8 mouse cellular contexts compared by ENCODE assay signal in genomic region chr9:63706152-63706733, GRCm38 (mm10). TPM values are rescaled to one million over a fixed set of nuclear protein-coding genes. Genes with fewer than 3 reads are reported as not detected.
A peak's percentile ranks its signal among the peaks of the same experiment; 100 is the strongest.
DNase-seq lines count a peak whose midpoint lies in the region; ATAC-seq and TF ChIP-seq lines count a peak whose summit lies in the region.

No protein-coding gene starts in this region.

- no peaks in the 10 kb centered on the region for H3K36me3 ChIP-seq in neural tube, embryonic 11.5 days (ENCODE audit: control insufficient read depth, insufficient read depth, low read length)
- H3K36me3 ChIP-seq in intestine, embryonic 16.5 days (ENCODE audit: control insufficient read depth, insufficient read depth, low read length): peaks cover 5% of the 10 kb centered on the region

- no peak for TF ChIP-seq POLR2A in olfactory bulb, adult 2 months (IDR thresholded peaks at IDR 0.05; ENCODE audit: insufficient read depth, low read depth, low read length)

- ATAC-seq in neural tube, embryonic 11.5 days (ENCODE audit: insufficient read depth, low FRiP score, low TSS enrichment): no peak
- ATAC-seq in intestine, embryonic 16.5 days: peak; percentile 36
- ATAC-seq in megakaryocyte-erythroid progenitor cell, adult 5-6 weeks (replicated peaks; ENCODE audit: low FRiP score, low TSS enrichment, poor library complexity, severe bottlenecking): no peak

- no peak overlapping the region for H3K4me2 ChIP-seq in neural tube, embryonic 11.5 days (ENCODE audit: low read depth)
- no peak overlapping the region for H3K4me2 ChIP-seq in intestine, embryonic 16.5 days (ENCODE audit: low read depth, low read length)

- no peak overlapping the region for H3K9ac ChIP-seq in neural tube, embryonic 11.5 days (ENCODE audit: low read length)
- peak overlapping the region; percentile 20; the same call in 1 of the 2 replicates for H3K9ac ChIP-seq in intestine, embryonic 16.5 days (ENCODE audit: low read depth, low read length)

- 0 out of 2 replicates have a peak overlapping the region, but pooled peaks have one; percentile 39 for H3K27ac ChIP-seq in neural tube, embryonic 11.5 days (ENCODE audit: low read depth, low read length)
- peak overlapping the region; percentile 50 for H3K27ac ChIP-seq in intestine, embryonic 16.5 days (ENCODE audit: low read length)
- peak overlapping the region; percentile 20; the same call in 1 of the 2 replicates for H3K27ac ChIP-seq in olfactory bulb, adult 2 months (ENCODE audit: insufficient read depth, low read depth, low read length)

- H3K27me3 ChIP-seq in neural tube, embryonic 11.5 days (ENCODE audit: control insufficient read depth, insufficient read depth, low read length): no peaks in the 10 kb centered on the region
- no peaks in the 10 kb centered on the region for H3K27me3 ChIP-seq in intestine, embryonic 16.5 days (replicated peaks; ENCODE audit: control insufficient read depth, insufficient read depth, low read length)

- H3K4me3 ChIP-seq in neural tube, embryonic 11.5 days (ENCODE audit: low read depth, low read length): no peak overlapping the region
- H3K4me3 ChIP-seq in intestine, embryonic 16.5 days (ENCODE audit: low read length): no peak overlapping the region
- no peak overlapping the region for H3K4me3 ChIP-seq in olfactory bulb, adult 2 months (ENCODE audit: insufficient read depth, low read depth, low read length)

- TF ChIP-seq CTCF in olfactory bulb, adult 2 months (IDR thresholded peaks at IDR 0.05; ENCODE audit: insufficient read depth, low read depth, low read length): no peak

- DNase-seq in neural tube, embryonic 11.5 days (ENCODE audit: low spot score): no peak
- DNase-seq in neural tube, embryonic 10.5 days (ENCODE audit: extremely low spot score, low spot score): no peak
- DNase-seq in cerebellum, adult 11 months: peak; percentile 29
- DNase-seq in gastrocnemius, postnatal 14 days: peak; percentile 88
- peak; percentile 76 to 83 for DNase-seq in lung, adult 18-20 months

- no peaks in the 10 kb centered on the region for H3K9me3 ChIP-seq in neural tube, embryonic 11.5 days (ENCODE audit: control insufficient read depth, low read length)
- H3K9me3 ChIP-seq in intestine, embryonic 16.5 days (ENCODE audit: control insufficient read depth, low read length): 0 out of 2 replicates have a peak, but pooled peaks cover 4% of the 10 kb centered on the region

- WGBS in neural tube, embryonic 11.5 days: 50% methylated on average over 9 of the region's 9 CpGs
- WGBS in intestine, embryonic 16.5 days: 32% methylated on average over 9 of the region's 9 CpGs
- WGBS in olfactory bulb, adult 2 months: 24% methylated on average over 9 of the region's 9 CpGs

- intact Hi-C loops in gastrocnemius, postnatal 14 days (cut with DNase I; ENCODE audit: low total_unique reads): loop anchor here (5.0 kb wide), 1 partner anchor 46 kb away; no protein-coding TSS in a partner anchor

- H3K4me1 ChIP-seq in neural tube, embryonic 11.5 days (ENCODE audit: control insufficient read depth, insufficient read depth, low read length): peaks cover 16% of the 10 kb centered on the region
- H3K4me1 ChIP-seq in intestine, embryonic 16.5 days (ENCODE audit: control insufficient read depth, insufficient read depth, low read length): peaks cover 37% of the 10 kb centered on the region
- peaks cover 19% of the 10 kb centered on the region for H3K4me1 ChIP-seq in olfactory bulb, adult 2 months (ENCODE audit: control insufficient read depth, insufficient read depth, low read length)

RNA-seq across cellular contexts. Expression of gene Smad3, which starts 51.6 kb away (rescaled TPM):
- 15.2 and 17.6 TPM in 2 replicates for polyA plus RNA-seq in neural tube, embryonic 11.5 days (2014; fragmentation: Nextera tagmentation; extraction: Ambion mirVana)
- total RNA-seq in gastrocnemius, postnatal 14 days (2021): 10 to 100 TPM; 39.3 to 40.2 TPM
- 10.9 and 11.8 TPM in 2 replicates for polyA plus RNA-seq in intestine, embryonic 16.5 days (2015; fragmentation: Nextera tagmentation; extraction: Ambion mirVana)
- polyA plus RNA-seq in olfactory bulb, adult 2 months (2012; ENCODE audit: insufficient read depth, insufficient read length, low replicate concordance, missing spikeins): not detected in 2 replicates
- total RNA-seq in megakaryocyte-erythroid progenitor cell, adult 5-6 weeks (2014; fragmentation: Nextera tagmentation): 14.1 and 19.7 TPM in 2 replicates
- total RNA-seq in megakaryocyte-erythroid progenitor cell, adult 5-6 weeks (2017): 11.9 and 15.9 TPM in 2 replicates

Comparison
In these comparisons a context has a peak if more than half of its experiments do, and no peak if none do; other contexts are left out.
1. DNase-seq: peak in cerebellum, adult 11 months (single experiment), gastrocnemius, postnatal 14 days (single experiment) and lung, adult 18-20 months (2 of 2); none in neural tube, embryonic 11.5 days (single experiment) and neural tube, embryonic 10.5 days (single experiment).
2. Peak in every context shown above with its lines, with median percentiles within 50 percentile points of each other: H3K27ac ChIP-seq.